Mouse (Mus musculus): ENCODE results near the gene Crybb1.

DNA sequence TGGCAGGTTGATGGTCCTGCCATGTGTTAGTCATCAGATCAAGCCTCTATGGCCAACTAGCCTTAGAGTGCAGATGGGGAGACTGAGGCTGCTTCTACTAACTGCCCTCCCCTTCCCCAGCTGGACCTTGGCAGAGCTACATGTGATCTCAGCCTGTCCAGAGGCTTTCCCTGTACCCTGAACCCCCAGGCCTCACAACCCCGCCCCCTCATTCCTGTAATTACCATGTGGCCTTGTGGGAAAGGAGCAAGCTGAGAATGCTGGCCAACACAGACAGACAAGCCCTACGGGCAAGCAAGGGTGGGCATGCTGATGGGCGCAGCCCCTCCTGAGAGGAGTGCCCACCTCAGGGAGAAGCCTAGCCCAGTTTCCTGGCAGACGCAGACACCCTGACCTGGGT, 39.1 kb downstream of the Crybb1 start:
- no peak for TF ChIP-seq GATA1 (IDR thresholded peaks at IDR 0.05; ENCODE audit: borderline replicate concordance, low read length)
- no peak for TF ChIP-seq FLI1 (IDR thresholded peaks at IDR 0.05; ENCODE audit: low read length)
